Mouse (Mus musculus) CH12.LX (cell line): Measurements from ENCODE around the gene Itprip. TPM values are rescaled to one million over a fixed set of nuclear protein-coding genes. Genes with fewer than 3 reads are reported as not detected.

Source experiments
- DNase-seq: peaks from one replicate; pipeline ENCODE4 v3.0.0-alpha.2; 2013; ENCODE audit errors: extremely low read depth
- H3K27ac ChIP-seq: 2 replicates; pipeline ENCODE4 v1.5.1; 2012; ENCODE audit warnings: low read depth, mild to moderate bottlenecking, control low read depth, moderate library complexity; ENCODE audit not compliant: insufficient read depth
- H3K27me3 ChIP-seq: replicated peaks from 2 replicates; pipeline ENCODE3; 2012; ENCODE audit warnings: inconsistent platforms
- H3K36me3 ChIP-seq, 2 experiments: replicated peaks in 1 of 2; 2 replicates each; pipeline versions ENCODE3 to v1.6.1; 2012; ENCODE audit warnings: inconsistent platforms in 1 of 2, low read length in 1 of 2, mild to moderate bottlenecking in 1 of 2, mixed read lengths in 1 of 2, moderate library complexity in 1 of 2; ENCODE audit not compliant: control insufficient read depth in 1 of 2, insufficient read depth in 1 of 2
- H3K4me1 ChIP-seq, 2 experiments: 2 replicates each; pipeline ENCODE4 v1.6.1; 2012; ENCODE audit warnings: inconsistent platforms in 1 of 2, moderate library complexity in 1 of 2; ENCODE audit not compliant: insufficient read depth in 2 of 2, control insufficient read depth in 1 of 2
- H3K4me2 ChIP-seq: 2 replicates; pipeline ENCODE4 v1.6.1; 2012; ENCODE audit warnings: low read depth, mild to moderate bottlenecking, control low read depth; ENCODE audit not compliant: poor library complexity, insufficient read depth, severe bottlenecking
- H3K4me3 ChIP-seq, 3 experiments: fragments of 150-350 bp in 1 of 3; sonication (generic) in 1 of 3; replicated peaks in 1 of 3; 2 replicates each; pipeline versions ENCODE3 to v1.5.1; 2011 to 2012; ENCODE audit warnings: low read depth in 2 of 3, low read length in 2 of 3, mild to moderate bottlenecking in 2 of 3, moderate library complexity in 2 of 3, control low read depth in 1 of 3, improper control_type of control experiment in 1 of 3, inconsistent platforms in 1 of 3, mixed read lengths in 1 of 3; ENCODE audit not compliant: poor library complexity in 1 of 3
- H3K79me2 ChIP-seq: replicated peaks from 2 replicates; pipeline ENCODE4 v1.6.1; 2012; ENCODE audit warnings: mild to moderate bottlenecking, moderate library complexity; ENCODE audit not compliant: control insufficient read depth, poor library complexity, insufficient read depth, severe bottlenecking; ENCODE audit errors: extremely low read depth
- H3K9ac ChIP-seq: 2 replicates; pipeline ENCODE4 v1.6.1; 2012; ENCODE audit warnings: low read depth, mild to moderate bottlenecking, control low read depth, moderate library complexity; ENCODE audit not compliant: insufficient read depth
- H3K9me3 ChIP-seq: replicated peaks from 2 replicates; pipeline ENCODE3; 2012; ENCODE audit warnings: low read length, inconsistent platforms, mixed read lengths
- ELF1 ChIP-seq: IDR thresholded peaks from 2 replicates; pipeline ENCODE4 v1.6.1; 2014; ENCODE audit warnings: low read depth, mild to moderate bottlenecking, inconsistent platforms, low read length, improper control_type of control experiment
- GABPA ChIP-seq: IDR thresholded peaks from 2 replicates; pipeline ENCODE4 v1.6.1; 2012; ENCODE audit warnings: low read depth, low read length, improper control_type of control experiment, inconsistent platforms; ENCODE audit not compliant: insufficient replicate concordance
- HCFC1 ChIP-seq: IDR thresholded peaks from 2 replicates; pipeline ENCODE4 v1.6.1; 2012; ENCODE audit warnings: low read depth, mild to moderate bottlenecking, inconsistent platforms, low read length, improper control_type of control experiment
- IRF4 ChIP-seq: IDR thresholded peaks from 2 replicates; pipeline ENCODE4 v1.6.1; 2014; ENCODE audit warnings: low read depth, mild to moderate bottlenecking, inconsistent platforms, low read length, improper control_type of control experiment
- MAX ChIP-seq: IDR thresholded peaks from 2 replicates; pipeline ENCODE4 v1.6.1; 2011; ENCODE audit warnings: low read length, improper control_type of control experiment
- MEF2A ChIP-seq: IDR thresholded peaks from 2 replicates; pipeline ENCODE4 v1.6.1; 2014; ENCODE audit warnings: low read depth, mild to moderate bottlenecking, inconsistent platforms, low read length, improper control_type of control experiment, borderline replicate concordance
- MYC ChIP-seq: IDR thresholded peaks from 2 replicates; pipeline ENCODE4 v1.6.1; 2011; ENCODE audit warnings: low read depth, mild to moderate bottlenecking, improper control_type of control experiment, low read length
- PAX5 ChIP-seq: IDR thresholded peaks from 2 replicates; pipeline ENCODE4 v1.6.1; 2012; ENCODE audit warnings: low read length, inconsistent platforms, mixed read lengths
- POLR2A ChIP-seq: IDR thresholded peaks from 2 replicates; pipeline ENCODE4 v1.6.1; 2011; ENCODE audit warnings: low read depth, mild to moderate bottlenecking, improper control_type of control experiment, low read length
- RAD21 ChIP-seq: IDR thresholded peaks from 2 replicates; pipeline ENCODE4 v1.6.1; 2011; ENCODE audit warnings: low read depth, mild to moderate bottlenecking, low read length, improper control_type of control experiment, moderate library complexity
- RCOR1 ChIP-seq: conservative IDR thresholded peaks from 2 replicates; pipeline ENCODE4 v1.6.1; 2012; ENCODE audit warnings: low read depth, mild to moderate bottlenecking, inconsistent platforms, low read length, improper control_type of control experiment
- TCF12 ChIP-seq: IDR thresholded peaks from 2 replicates; pipeline ENCODE4 v1.6.1; 2014; ENCODE audit warnings: low read depth, mild to moderate bottlenecking, inconsistent platforms, low read length, improper control_type of control experiment
- USF2 ChIP-seq: conservative IDR thresholded peaks from 2 replicates; pipeline ENCODE4 v1.6.1; 2011; ENCODE audit warnings: low read depth, low read length, improper control_type of control experiment
- ZKSCAN1 ChIP-seq: IDR thresholded peaks from 2 replicates; pipeline ENCODE4 v1.6.1; 2012; ENCODE audit warnings: low read depth, inconsistent platforms, low read length, improper control_type of control experiment, borderline replicate concordance
- ZMIZ1 ChIP-seq: IDR thresholded peaks from 2 replicates; pipeline ENCODE4 v1.6.1; 2012; ENCODE audit warnings: low read depth, mild to moderate bottlenecking, inconsistent platforms, low read length, improper control_type of control experiment
- dilution Hi-C: fragments of 300-500 bp; cut with MboI; formaldehyde crosslinking; loops from 2 replicates; pipeline ENCODE4 v1.14.3; 2020; ENCODE audit warnings: low sequenced_read_pairs; ENCODE audit not compliant: extremely low pct_unique_long_range_greater_than_20kb, extremely low pct_ligation_motif_present
- in situ Hi-C: fragments of 300-500 bp; cut with MboI; formaldehyde crosslinking; loops from 3 replicates; pipeline ENCODE4 v1.14.3; 2019; ENCODE audit warnings: low sequenced_read_pairs, low pct_ligation_motif_present, low pct_unique_long_range_greater_than_20kb, mixed read lengths
- polyA plus RNA-seq: library from polyadenylated mRNA; unstranded; fragments of >175 nt; gene quantifications from 2 replicates; pipeline ENCODE4 v1.2.1, GENCODE M21; 2012; ENCODE audit warnings: low read depth; ENCODE audit not compliant: insufficient read length
- total RNA-seq, 2 experiments: library from RNA; depleted of rRNA; stranded (reverse); fragments of 300-350 nt in 1 of 2; fragments of >200 nt in 1 of 2; gene quantifications; 2 replicates each; pipeline ENCODE4 v1.2.3; 2012 to 2014

Itprip gene
- total and polyA plus RNA-seq, 3 experiments, result 9.5 to 10.9 (median 9.9) TPM

GRCm38 (mm10) chr19:47884296-47885085 is 34.6 kb downstream of the Itprip start:
- in situ Hi-C loops (loop anchor here (5.0 kb wide), 1 partner anchor 48 kb away; no protein-coding TSS in a partner anchor), dilution Hi-C loops (no loop called here)
- TF ChIP-seq HCFC1 (no peak), ZKSCAN1 (no peak), MYC (0 out of 2 replicates have a peak, but pooled peaks have one; percentile 39)
- peaks cover 3 to 41% of the 10 kb centered on the region in 2 experiments; a peak in 3 of 4 replicates for H3K4me1 ChIP-seq
- peaks cover 0 to 6% of the 10 kb centered on the region in 2 experiments for H3K36me3 ChIP-seq
- no peaks in the 10 kb centered on the region for H3K27me3 ChIP-seq
- H3K27ac ChIP-seq, result no peak overlapping the region
- H3K79me2 ChIP-seq, result no peaks in the 10 kb centered on the region
- H3K9ac ChIP-seq, result no peak overlapping the region
- no peak for DNase-seq
- H3K9me3 ChIP-seq, result no peaks in the 10 kb centered on the region
- no peak overlapping the region for H3K4me3 ChIP-seq
- H3K4me2 ChIP-seq, result no peak overlapping the region

- no peaks in the 10 kb centered on the region for H3K79me2 ChIP-seq
- no peaks in the 10 kb centered on the region for H3K9me3 ChIP-seq
- no peak overlapping the region for H3K9ac ChIP-seq
- H3K4me2 ChIP-seq, result no peak overlapping the region
- H3K27me3 ChIP-seq, result peaks cover 1% of the 10 kb centered on the region
- dilution Hi-C loops, result no loop called here
- no peak overlapping the region for H3K4me3 ChIP-seq
- H3K36me3 ChIP-seq, result peaks cover 0 to 4% of the 10 kb centered on the region in 2 experiments
- no peak overlapping the region for H3K27ac ChIP-seq
- DNase-seq, result no peak
- TF ChIP-seq USF2 (no peak), MEF2A (no peak), ZMIZ1 (no peak), PAX5 (no peak), RCOR1 (no peak), RAD21 (no peak), TCF12 (no peak), ELF1 (no peak), GABPA (no peak), MAX (no peak), POLR2A (no peak), IRF4 (no peak)
- peaks cover 3 to 35% of the 10 kb centered on the region in 2 experiments; a peak in 3 of 4 replicates for H3K4me1 ChIP-seq
- in situ Hi-C loops, result loop anchor here (5.0 kb wide), 1 partner anchor 49 kb away; no protein-coding TSS in a partner anchor
Observed at GRCm38 (mm10) chr19:47882882-47883254, 36.2 kb downstream of the Itprip start.
